Comparison of ENCODE assay signal across 24 mouse cellular contexts in genomic region chr12:87283706-87284105, GRCm38 (mm10). TPM values are rescaled to one million over a fixed set of nuclear protein-coding genes. Genes with fewer than 3 reads are reported as not detected.
A peak's percentile ranks its signal among the peaks of the same experiment; 100 is the strongest.
DNase-seq lines count a peak whose midpoint lies in the region; ATAC-seq and TF ChIP-seq lines count a peak whose summit lies in the region.
"Had no signal": no experiment of that assay in that cellular context is flagged by ENCODE, and none has a peak within 500 bp of the region (broad histone marks: within the 10 kb centered on the region; RNA-seq: fewer than 3 reads in every experiment).

No protein-coding gene starts in this region.

- TF ChIP-seq CTCF in lung, postnatal 0 days (IDR thresholded peaks at IDR 0.05) = no peak
- TF ChIP-seq CTCF in lung, adult 2 months (IDR thresholded peaks at IDR 0.05; ENCODE audit: insufficient read depth, low read length) = no peak
- no peak for TF ChIP-seq CTCF in ES-Bruce4 (IDR thresholded peaks at IDR 0.05; ENCODE audit: low read depth, low read length)
- TF ChIP-seq CTCF in thymus, adult 2 months (IDR thresholded peaks at IDR 0.05; ENCODE audit: borderline replicate concordance, control insufficient read depth, extremely low read depth, insufficient read depth, low read length, poor library complexity) = no peak

- TF ChIP-seq EP300 in lung, postnatal 0 days (IDR thresholded peaks at IDR 0.05) = no peak
- TF ChIP-seq EP300 in ES-Bruce4 (IDR thresholded peaks at IDR 0.05; ENCODE audit: insufficient read depth, low read depth, low read length) = peak; percentile 52; the same call in 1 of the 2 replicates

- no peaks in the 10 kb centered on the region for H3K36me3 ChIP-seq in lung, postnatal 0 days (ENCODE audit: insufficient read depth, low read length)
- H3K36me3 ChIP-seq in ES-Bruce4 (ENCODE audit: control insufficient read depth, insufficient read depth, low read length, poor library complexity, severe bottlenecking) = no peaks in the 10 kb centered on the region
- H3K36me3 ChIP-seq in thymus, adult 2 months (ENCODE audit: control insufficient read depth, insufficient read depth, low read length) = no peaks in the 10 kb centered on the region
- H3K36me3 ChIP-seq: embryonic facial prominence, embryonic 10.5 days; embryonic facial prominence, embryonic 12.5 days; forebrain, embryonic 15.5 days had no signal

- no peaks in the 10 kb centered on the region for H3K9me3 ChIP-seq in lung, postnatal 0 days (ENCODE audit: low read length)
- H3K9me3 ChIP-seq in ES-Bruce4 (replicated peaks; ENCODE audit: control insufficient read depth, insufficient read depth, low read length, poor library complexity, severe bottlenecking) = no peaks in the 10 kb centered on the region
- H3K9me3 ChIP-seq: embryonic facial prominence, embryonic 10.5 days; embryonic facial prominence, embryonic 12.5 days; forebrain, embryonic 13.5 days; forebrain, embryonic 15.5 days had no signal

- H3K4me1 ChIP-seq in lung, postnatal 0 days (ENCODE audit: insufficient read depth, low read depth, low read length) = no peaks in the 10 kb centered on the region
- no peaks in the 10 kb centered on the region for H3K4me1 ChIP-seq in lung, adult 2 months (ENCODE audit: control insufficient read depth, insufficient read depth, low read length)
- peaks cover 4% of the 10 kb centered on the region for H3K4me1 ChIP-seq in ES-Bruce4 (ENCODE audit: control insufficient read depth, insufficient read depth, low read length)
- H3K4me1 ChIP-seq in thymus, adult 2 months (replicated peaks; ENCODE audit: control insufficient read depth, insufficient read depth, low read length) = no peaks in the 10 kb centered on the region
- H3K4me1 ChIP-seq: forebrain, embryonic 13.5 days; forebrain, embryonic 15.5 days had no signal

- H3K4me3 ChIP-seq in lung, postnatal 0 days (ENCODE audit: low read depth, low read length) = no peak overlapping the region
- H3K4me3 ChIP-seq in lung, adult 2 months (replicated peaks; ENCODE audit: extremely low read depth, low read depth, low read length) = no peak overlapping the region
- H3K4me3 ChIP-seq in ES-Bruce4 (ENCODE audit: low read depth, low read length) = no peak overlapping the region
- H3K4me3 ChIP-seq in thymus, adult 2 months (ENCODE audit: control insufficient read depth, insufficient read depth, low read length) = no peak overlapping the region
- H3K4me3 ChIP-seq: embryonic facial prominence, embryonic 10.5 days; embryonic facial prominence, embryonic 12.5 days; forebrain, embryonic 13.5 days; forebrain, embryonic 15.5 days had no signal

- DNase-seq in lung, postnatal 0 days (ENCODE audit: low spot score) = no peak
- DNase-seq in lung, adult 2 months = no peak
- DNase-seq in ZHBTc4 (ENCODE audit: low read depth, low spot score) = peak; percentile 61
- no peak for DNase-seq in embryo, embryonic 11 days
- no peak for DNase-seq in thymus, adult 2 months
- DNase-seq: adrenal gland, adult 2 months; adrenal gland, postnatal 10 days; adrenal gland, postnatal 25 days; B cell, adult 2 months; cerebellum, adult 11 months; cerebellum, adult 18-20 months; cerebellum, adult 8-10 months; cerebellum, adult 9-11 months; cerebellum, postnatal 14 days; cerebellum, postnatal 36 days; forebrain, postnatal 0 days had no signal

- no peak for ATAC-seq in lung, postnatal 0 days
- ATAC-seq: CD4-positive, CD25-positive, alpha-beta regulatory T cell, adult 4 months; forebrain, embryonic 13.5 days; forebrain, embryonic 15.5 days; forebrain, postnatal 0 days; Patski had no signal

- H3K4me2 ChIP-seq in lung, postnatal 0 days (replicated peaks; ENCODE audit: low read depth, low read length) = no peak overlapping the region
- H3K4me2 ChIP-seq: embryonic facial prominence, embryonic 12.5 days; forebrain, embryonic 13.5 days; forebrain, embryonic 15.5 days had no signal

- H3K27me3 ChIP-seq in lung, postnatal 0 days (replicated peaks; ENCODE audit: insufficient read depth, low read length) = no peaks in the 10 kb centered on the region
- H3K27me3 ChIP-seq in ES-Bruce4 (ENCODE audit: control insufficient read depth, insufficient read depth, low read length, poor library complexity, severe bottlenecking) = no peaks in the 10 kb centered on the region
- no peaks in the 10 kb centered on the region for H3K27me3 ChIP-seq in thymus, adult 2 months (ENCODE audit: control insufficient read depth, insufficient read depth, low read length)
- H3K27me3 ChIP-seq: CH12.LX; embryonic facial prominence, embryonic 12.5 days; forebrain, embryonic 13.5 days; forebrain, embryonic 15.5 days; Patski had no signal

- WGBS in lung, postnatal 0 days = 64% methylated on average over 7 of the region's 7 CpGs
- WGBS in lung, adult 2 months = 75% methylated on average over 7 of the region's 7 CpGs
- 92% methylated on average over 7 of the region's 7 CpGs for WGBS in thymus, adult 2 months

- H3K9ac ChIP-seq in lung, postnatal 0 days (replicated peaks; ENCODE audit: low read depth) = no peak overlapping the region
- H3K9ac ChIP-seq in ES-Bruce4 (ENCODE audit: low read depth, poor library complexity, severe bottlenecking) = no peak overlapping the region
- H3K9ac ChIP-seq: embryonic facial prominence, embryonic 12.5 days; forebrain, embryonic 13.5 days; forebrain, embryonic 15.5 days; forebrain, postnatal 0 days had no signal

- H3K27ac ChIP-seq in lung, postnatal 0 days (ENCODE audit: low read length) = peak overlapping the region; percentile 27; the same call in 1 of the 2 replicates
- H3K27ac ChIP-seq in ES-Bruce4 (ENCODE audit: insufficient read depth, low read length) = no peak overlapping the region
- H3K27ac ChIP-seq in thymus, adult 2 months (ENCODE audit: control insufficient read depth, insufficient read depth, low read length) = no peak overlapping the region
- H3K27ac ChIP-seq: embryonic facial prominence, embryonic 10.5 days; embryonic facial prominence, embryonic 12.5 days; forebrain, embryonic 13.5 days; forebrain, embryonic 15.5 days had no signal

- no peak for TF ChIP-seq POLR2A in lung, adult 2 months (IDR thresholded peaks at IDR 0.05; ENCODE audit: borderline replicate concordance, extremely low read depth, low read depth, low read length)
- TF ChIP-seq POLR2A in ES-Bruce4 (IDR thresholded peaks at IDR 0.05; ENCODE audit: insufficient read depth, low read length) = no peak
- no peak for TF ChIP-seq POLR2A in thymus, adult 2 months (IDR thresholded peaks at IDR 0.05; ENCODE audit: control insufficient read depth, extremely low read depth, insufficient read depth, low read length, poor library complexity)

RNA-seq across cellular contexts. Expression of gene Ism2, which starts 15.8 kb away (rescaled TPM):
- polyA plus RNA-seq in lung, postnatal 0 days (2015; fragmentation: Nextera tagmentation; extraction: Ambion mirVana) = 0.75 and 2.2 TPM in 2 replicates
- polyA plus RNA-seq in lung, adult 2 months (2012; rRNA removed) = 0.38 and 0.56 TPM in 2 replicates
- 5.5 and 5.9 TPM in 2 replicates for polyA plus RNA-seq in ES-Bruce4 (2011; ENCODE audit: insufficient read depth, insufficient read length, low read depth, missing spikeins)
- 0.05 TPM in 1 of 2 replicates, not detected in the other for polyA plus RNA-seq in thymus, adult 2 months (2012; rRNA removed)
- polyA plus RNA-seq: CD4-positive, CD25-positive, alpha-beta regulatory T cell, adult 4 months had no signal

RNA-seq across cellular contexts. Expression of gene Ahsa1, which starts 17.4 kb away (rescaled TPM):
- polyA plus RNA-seq in lung, postnatal 0 days (2015; fragmentation: Nextera tagmentation; extraction: Ambion mirVana) = 101 and 116 TPM in 2 replicates
- 46.6 and 53.5 TPM in 2 replicates for polyA plus RNA-seq in lung, adult 2 months (2012; rRNA removed)
- polyA plus RNA-seq in ES-Bruce4 (2011; ENCODE audit: insufficient read depth, insufficient read length, low read depth, missing spikeins) = 195 and 198 TPM in 2 replicates
- polyA plus RNA-seq in thymus, adult 2 months (2012; rRNA removed) = 63.8 and 64.5 TPM in 2 replicates

RNA-seq across cellular contexts. Expression of gene Vipas39, which starts 17.6 kb away (rescaled TPM):
- 24.1 and 25.7 TPM in 2 replicates for polyA plus RNA-seq in lung, postnatal 0 days (2015; fragmentation: Nextera tagmentation; extraction: Ambion mirVana)
- polyA plus RNA-seq in lung, adult 2 months (2012; rRNA removed) = 17.1 and 23.3 TPM in 2 replicates
- 31.0 and 33.8 TPM in 2 replicates for polyA plus RNA-seq in ES-Bruce4 (2011; ENCODE audit: insufficient read depth, insufficient read length, low read depth, missing spikeins)
- 34.5 and 37.6 TPM in 2 replicates for polyA plus RNA-seq in thymus, adult 2 months (2012; rRNA removed)

RNA-seq across cellular contexts. Expression of gene Noxred1, which starts 45.2 kb away (rescaled TPM):
- polyA plus RNA-seq in lung, postnatal 0 days (2015; fragmentation: Nextera tagmentation; extraction: Ambion mirVana) = 0.18 and 0.29 TPM in 2 replicates
- polyA plus RNA-seq in lung, adult 2 months (2012; rRNA removed) = 0.31 and 0.91 TPM in 2 replicates
- polyA plus RNA-seq in ES-Bruce4 (2011; ENCODE audit: insufficient read depth, insufficient read length, low read depth, missing spikeins) = 4.8 and 6.1 TPM in 2 replicates
- 0.54 and 0.86 TPM in 2 replicates for polyA plus RNA-seq in thymus, adult 2 months (2012; rRNA removed)
- polyA plus RNA-seq: adrenal gland, adult 2 months had no signal
